Mouse (Mus musculus): ENCODE measurements around the gene Prss50. TPM values are rescaled to one million over a fixed set of nuclear protein-coding genes. Genes with fewer than 3 reads are reported as not detected.

Prss50 gene
- polyA plus RNA-seq, 1 experiment from 2014 or later: 0.13 TPM

GRCm38 (mm10) chr9:110874660-110875191, 17.0 kb downstream of the Prss50 start:
- in situ Hi-C loops (cut with MboI; ENCODE audit: low pct_unique_long_range_greater_than_20kb): loop anchor here (5.0 to 10.0 kb wide), 3 partner anchors 157 to 450 kb away; no protein-coding TSS in a partner anchor
- DNase-seq (ENCODE audit: low read depth, low spot score): no peak
- no peak for ATAC-seq
- ChIA-PET CTCF (interaction anchor here (2.3 kb wide), 1 partner anchor 93 kb away, joined by 14 read pairs; no protein-coding TSS in a partner anchor), POLR2A (no interaction called here)
- no peaks in the 10 kb centered on the region for H3K27me3 ChIP-seq
- no peak for TF ChIP-seq CTCF (IDR thresholded peaks at IDR 0.05)

DNA sequence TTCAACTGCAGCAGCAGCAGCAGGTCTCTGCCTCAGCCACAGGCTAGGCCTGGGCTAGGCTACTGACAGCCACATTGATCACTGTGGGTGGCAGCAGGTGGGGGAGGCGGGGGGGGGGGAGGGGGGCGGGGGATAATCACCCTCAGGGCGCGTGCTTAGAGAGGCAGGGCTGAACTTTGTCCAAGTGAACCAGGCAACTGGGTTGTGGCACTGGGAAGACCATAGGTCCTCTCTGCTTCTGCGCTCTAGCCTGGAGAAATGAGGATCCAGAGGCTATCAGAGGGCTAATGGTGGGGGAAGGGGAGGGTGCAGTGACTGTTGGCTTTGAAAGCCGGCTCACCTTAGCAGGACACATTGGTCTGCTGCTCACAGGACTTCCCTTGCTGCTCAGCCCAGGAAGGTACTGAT, 17.5 kb downstream of the Prss50 start:
- ATAC-seq: no peak
- CTCF ChIA-PET: interaction anchor here (2.3 kb wide), 1 partner anchor 94 kb away, joined by 14 read pairs; no protein-coding TSS in a partner anchor
- DNase-seq (ENCODE audit: low read depth, low spot score): no peak
- no peaks in the 10 kb centered on the region for H3K27me3 ChIP-seq
- POLR2A ChIA-PET: no interaction called here
- no peak for TF ChIP-seq CTCF (IDR thresholded peaks at IDR 0.05)
- in situ Hi-C loops (cut with MboI; ENCODE audit: low pct_unique_long_range_greater_than_20kb): loop anchor here (10.0 kb wide), 2 partner anchors 230 to 450 kb away; no protein-coding TSS in a partner anchor

DNA sequence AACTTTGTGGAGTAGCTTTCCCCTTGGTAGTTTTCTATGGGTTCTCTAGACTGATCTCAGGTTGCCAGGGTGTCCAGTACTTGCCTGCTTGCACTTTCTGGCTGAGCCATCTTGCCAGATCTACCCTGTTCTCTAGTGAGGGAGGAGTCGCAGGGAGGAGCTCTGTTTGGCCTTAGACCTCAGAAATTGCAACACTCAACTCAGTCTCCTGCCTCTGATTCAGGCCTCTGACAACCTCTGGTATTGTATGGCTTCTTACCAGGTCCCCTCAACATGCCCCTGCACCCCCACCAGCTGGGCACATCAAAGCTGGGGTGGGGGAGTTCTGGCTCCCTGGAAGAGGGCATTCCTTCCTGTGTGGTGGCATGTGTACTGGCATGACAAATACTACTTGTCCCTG, 19.6 kb downstream of the Prss50 start:
- no peak for TF ChIP-seq CTCF (IDR thresholded peaks at IDR 0.05)
- ATAC-seq (no peak), DNase-seq (ENCODE audit: low read depth, low spot score) (no peak)
- POLR2A ChIA-PET: no interaction called here
- in situ Hi-C loops (cut with MboI; ENCODE audit: low pct_unique_long_range_greater_than_20kb): loop anchor here (10.0 kb wide), 2 partner anchors 233 to 453 kb away; no protein-coding TSS in a partner anchor
- H3K27me3 ChIP-seq: no peaks in the 10 kb centered on the region
- CTCF ChIA-PET: interaction anchor here (1.2 to 2.9 kb wide), 3 partner anchors 96 to 242 kb away, joined by 3 to 14 read pairs (median 5); no protein-coding TSS in a partner anchor

DNA sequence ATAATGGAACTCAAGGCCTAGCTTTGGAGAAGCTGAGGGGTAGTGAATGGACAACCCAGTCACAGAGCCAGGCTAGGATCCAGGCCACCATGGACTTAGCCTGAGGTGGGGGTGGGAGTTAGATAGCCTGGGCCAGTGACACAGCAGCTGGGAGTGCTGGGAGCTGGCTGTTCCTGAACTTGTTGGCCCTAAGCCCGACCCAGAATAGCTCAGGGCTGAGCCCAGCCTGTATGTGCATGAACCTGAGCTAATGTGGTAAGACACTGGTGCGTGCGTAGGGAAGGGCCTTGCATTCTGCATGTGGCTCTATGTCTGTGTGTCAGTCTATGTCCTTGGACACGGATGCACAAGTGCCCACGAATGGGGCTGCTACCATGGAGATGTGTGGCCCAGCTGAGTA, 20.1 kb downstream of the Prss50 start:
- ATAC-seq (no peak), DNase-seq (ENCODE audit: low read depth, low spot score) (no peak)
- in situ Hi-C loops (cut with MboI; ENCODE audit: low pct_unique_long_range_greater_than_20kb): loop anchor here (10.0 kb wide), 2 partner anchors 233 to 453 kb away; no protein-coding TSS in a partner anchor
- no peaks in the 10 kb centered on the region for H3K27me3 ChIP-seq
- CTCF ChIA-PET: interaction anchor here (1.2 to 2.9 kb wide), 3 partner anchors 96 to 243 kb away, joined by 3 to 14 read pairs (median 5); no protein-coding TSS in a partner anchor
- POLR2A ChIA-PET: no interaction called here
- TF ChIP-seq CTCF (IDR thresholded peaks at IDR 0.05): no peak

- POLR2A ChIA-PET: interaction anchor here (0.6 to 1.3 kb wide), 6 partner anchors 12 to 154 kb away, joined by 3 to 6 read pairs (median 4); no protein-coding TSS in a partner anchor
- in situ Hi-C loops (cut with MboI; ENCODE audit: low pct_unique_long_range_greater_than_20kb): loop anchor here (10.0 kb wide), 2 partner anchors 235 to 455 kb away; no protein-coding TSS in a partner anchor
- CTCF ChIA-PET: interaction anchor here (0.8 to 1.5 kb wide), 4 partner anchors 8 to 164 kb away, joined by 3 to 4 read pairs (median 4); no protein-coding TSS in a partner anchor
- DNase-seq (ENCODE audit: low read depth, low spot score) (no peak), ATAC-seq (no peak)
- no peaks in the 10 kb centered on the region for H3K27me3 ChIP-seq
- no peak for TF ChIP-seq CTCF (IDR thresholded peaks at IDR 0.05)
Measured at GRCm38 (mm10) chr9:110879191-110879920, 21.6 kb downstream of the Prss50 start, which contains the start of gene Als2cl. Gene Als2cl (plus strand): TSS chr9:110879870.

DNA sequence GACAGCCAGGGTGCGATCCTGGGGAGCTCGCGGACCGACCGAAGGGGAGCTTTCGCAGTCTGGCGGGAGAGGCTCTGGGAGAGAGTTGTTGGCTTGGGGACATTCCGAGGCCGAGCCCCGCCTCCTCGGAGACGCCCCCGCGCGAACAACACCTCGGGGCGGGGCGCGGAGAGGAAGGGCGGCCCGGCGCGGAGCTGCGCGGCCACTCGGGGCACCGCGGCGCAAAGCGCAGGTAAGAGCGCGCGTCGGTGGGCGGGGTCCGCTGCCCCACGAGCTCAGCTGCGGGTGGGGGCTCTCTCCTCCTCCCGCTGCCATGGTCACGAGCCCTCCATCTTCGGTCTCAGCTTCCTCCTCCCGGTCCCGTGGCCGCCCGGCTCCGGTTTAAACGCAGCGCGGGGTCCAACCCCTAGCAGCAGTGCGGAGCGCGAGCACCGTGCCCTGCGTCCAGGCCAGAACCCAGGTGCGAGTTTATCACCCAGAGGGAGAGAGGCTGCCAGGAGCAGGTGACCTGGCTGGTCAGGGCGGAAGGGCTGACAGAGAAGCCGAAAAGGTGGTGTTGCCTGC, 22.3 kb downstream of the Prss50 start, which contains the start of gene Tmie:
Tmie (minus strand) TSS at position 116 of the 564 bp plus-strand sequence.
- in situ Hi-C loops (cut with MboI; ENCODE audit: low pct_unique_long_range_greater_than_20kb): loop anchor here (10.0 kb wide), 2 partner anchors 235 to 455 kb away; no protein-coding TSS in a partner anchor
- no peak for DNase-seq (ENCODE audit: low read depth, low spot score)
- ChIA-PET CTCF (interaction anchor here (0.8 to 1.5 kb wide), 4 partner anchors 9 to 164 kb away, joined by 3 to 4 read pairs (median 4); no protein-coding TSS in a partner anchor), POLR2A (interaction anchor here (0.8 to 1.3 kb wide), 6 partner anchors 11 to 155 kb away, joined by 3 to 6 read pairs (median 4); no protein-coding TSS in a partner anchor)
- ATAC-seq: peak; percentile 63
- TF ChIP-seq CTCF (IDR thresholded peaks at IDR 0.05): no peak
- H3K27me3 ChIP-seq: no peaks in the 10 kb centered on the region

- ChIA-PET CTCF (interaction anchor here (0.7 to 1.3 kb wide), 2 partner anchors 10 to 99 kb away, joined by 3 to 4 read pairs; no protein-coding TSS in a partner anchor), POLR2A (interaction anchor here (1.0 kb wide), 3 partner anchors 10 to 99 kb away, joined by 3 to 4 read pairs (median 3); no protein-coding TSS in a partner anchor)
- peak; percentile 68 for ATAC-seq
- no peak for TF ChIP-seq CTCF (IDR thresholded peaks at IDR 0.05)
- no peaks in the 10 kb centered on the region for H3K27me3 ChIP-seq
- no peak for DNase-seq (ENCODE audit: low read depth, low spot score)
- in situ Hi-C loops (cut with MboI; ENCODE audit: low pct_unique_long_range_greater_than_20kb): no loop called here
Measured at GRCm38 (mm10) chr9:110880772-110881171, 23.0 kb downstream of the Prss50 start.

DNA sequence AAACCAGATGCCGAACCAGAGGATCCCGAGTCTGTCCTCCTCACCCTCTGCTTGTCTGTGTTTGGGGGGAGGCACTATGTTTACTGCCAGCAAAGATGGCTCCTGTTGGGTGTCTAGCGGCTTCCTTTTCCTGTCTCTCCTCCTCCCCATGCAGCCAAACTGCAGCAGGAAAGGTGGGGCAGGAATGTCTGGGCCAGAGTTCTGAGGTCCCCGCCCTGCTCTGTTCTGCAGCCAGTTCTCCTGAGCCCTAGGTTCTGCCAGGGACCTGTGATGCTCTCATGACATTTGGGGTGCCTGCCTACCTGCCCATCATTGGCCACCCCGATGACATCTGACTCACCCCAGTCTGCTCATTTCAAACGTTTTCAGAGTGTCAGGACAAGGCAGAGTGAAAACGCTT, 24.2 kb downstream of the Prss50 start:
- no peak for TF ChIP-seq CTCF (IDR thresholded peaks at IDR 0.05)
- ChIA-PET CTCF (interaction anchor here (1.3 kb wide), 1 partner anchor 9 kb away, joined by 4 read pairs; no protein-coding TSS in a partner anchor), POLR2A (no interaction called here)
- in situ Hi-C loops (cut with MboI; ENCODE audit: low pct_unique_long_range_greater_than_20kb): no loop called here
- no peaks in the 10 kb centered on the region for H3K27me3 ChIP-seq
- no peak for DNase-seq (ENCODE audit: low read depth, low spot score)
- no peak for ATAC-seq

DNA sequence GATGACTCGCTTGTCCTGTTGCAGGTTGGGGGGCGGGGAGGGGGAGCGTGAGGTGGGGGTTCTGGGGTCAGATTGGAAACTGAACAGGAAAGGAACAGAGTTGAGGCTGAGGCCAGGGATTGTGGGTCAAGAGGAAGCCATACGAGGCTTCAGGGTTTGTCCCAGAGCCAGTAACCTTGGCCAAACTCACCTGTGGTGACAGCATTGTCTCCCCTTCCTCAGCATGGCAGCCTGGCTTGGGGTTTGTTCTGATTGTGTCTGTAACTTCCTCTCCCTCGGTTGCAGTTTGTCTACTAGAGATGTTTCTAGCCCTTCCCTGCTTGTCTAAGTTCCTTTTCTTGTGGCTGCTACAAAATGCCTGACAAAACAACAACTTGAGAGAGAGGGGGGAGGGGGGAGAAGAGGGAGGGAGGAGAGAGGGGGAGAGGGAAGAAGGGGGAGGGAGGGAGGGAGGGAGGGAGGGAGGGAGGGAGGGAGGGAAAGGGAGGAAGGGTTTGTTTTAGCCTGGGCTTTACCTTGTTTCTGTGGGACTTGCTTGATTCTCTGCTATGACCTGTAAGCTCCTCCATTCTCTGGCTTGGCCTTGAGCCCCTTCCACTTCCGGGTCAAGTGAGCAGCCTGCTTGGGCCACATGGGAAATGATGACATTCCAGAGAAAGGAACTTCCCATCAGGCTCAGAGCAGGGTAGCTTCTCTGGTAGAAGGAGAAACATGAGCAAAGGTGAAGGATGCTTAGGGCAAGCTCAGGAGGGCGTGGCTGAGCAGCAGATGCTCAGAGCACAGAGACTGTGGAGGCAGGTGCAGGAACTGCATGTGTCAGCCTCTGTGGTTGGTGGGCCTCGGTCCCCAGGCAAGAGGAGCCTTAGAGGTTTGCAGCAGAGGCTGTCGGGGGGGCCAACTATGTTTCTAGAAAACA, 29.9 kb downstream of the Prss50 start:
- no peaks in the 10 kb centered on the region for H3K27me3 ChIP-seq
- POLR2A ChIA-PET: no interaction called here

More for the DNA sequence above, 29.9 kb downstream of the Prss50 start:
- CTCF ChIA-PET: no interaction called here
- no peak for ATAC-seq
- TF ChIP-seq CTCF (IDR thresholded peaks at IDR 0.05): no peak
- in situ Hi-C loops (cut with MboI; ENCODE audit: low pct_unique_long_range_greater_than_20kb): no loop called here
- DNase-seq (ENCODE audit: low read depth, low spot score): no peak

All from Patski (cell line).